Mouse (Mus musculus) cortical plate, adult 2 months (tissue): ENCODE data around the gene Hdx. TPM values are rescaled to one million over a fixed set of nuclear protein-coding genes. Genes with fewer than 3 reads are reported as not detected.

ENCODE experiments used
- H3K27ac ChIP-seq: fragments of 200-500 bp; 2 replicates; pipeline ENCODE4 v1.5.1; 2012; ENCODE audit warnings: low read length, control low read depth, inconsistent platforms; ENCODE audit not compliant: insufficient read depth
- H3K4me1 ChIP-seq: fragments of 200-500 bp; 2 replicates; pipeline ENCODE4 v1.6.1; 2011; ENCODE audit warnings: low read length; ENCODE audit not compliant: control insufficient read depth, insufficient read depth
- H3K4me3 ChIP-seq: fragments of 200-500 bp; 2 replicates; pipeline ENCODE4 v1.5.1; 2011; ENCODE audit warnings: mild to moderate bottlenecking, low read length, control low read depth; ENCODE audit not compliant: insufficient read depth
- CTCF ChIP-seq: fragments of 200-500 bp; IDR thresholded peaks from 2 replicates; pipeline ENCODE4 v1.5.1; 2011; ENCODE audit warnings: mild to moderate bottlenecking, control low read depth, low read length; ENCODE audit not compliant: insufficient read depth; ENCODE audit errors: extremely low read depth
- POLR2A ChIP-seq: fragments of 200-500 bp; IDR thresholded peaks from 2 replicates; pipeline ENCODE4 v1.6.1; 2011; ENCODE audit warnings: mild to moderate bottlenecking, low read length, control low read depth; ENCODE audit not compliant: insufficient read depth; ENCODE audit errors: extremely low read depth
- polyA plus RNA-seq: library from polyadenylated mRNA; depleted of rRNA; stranded (reverse); fragments of >200 nt; gene quantifications from 2 replicates; pipeline ENCODE4 v1.2.3, GENCODE M21; 2012; rRNA removed

Hdx gene
- polyA plus RNA-seq: 5.2 and 5.4 TPM in 2 replicates

DNA sequence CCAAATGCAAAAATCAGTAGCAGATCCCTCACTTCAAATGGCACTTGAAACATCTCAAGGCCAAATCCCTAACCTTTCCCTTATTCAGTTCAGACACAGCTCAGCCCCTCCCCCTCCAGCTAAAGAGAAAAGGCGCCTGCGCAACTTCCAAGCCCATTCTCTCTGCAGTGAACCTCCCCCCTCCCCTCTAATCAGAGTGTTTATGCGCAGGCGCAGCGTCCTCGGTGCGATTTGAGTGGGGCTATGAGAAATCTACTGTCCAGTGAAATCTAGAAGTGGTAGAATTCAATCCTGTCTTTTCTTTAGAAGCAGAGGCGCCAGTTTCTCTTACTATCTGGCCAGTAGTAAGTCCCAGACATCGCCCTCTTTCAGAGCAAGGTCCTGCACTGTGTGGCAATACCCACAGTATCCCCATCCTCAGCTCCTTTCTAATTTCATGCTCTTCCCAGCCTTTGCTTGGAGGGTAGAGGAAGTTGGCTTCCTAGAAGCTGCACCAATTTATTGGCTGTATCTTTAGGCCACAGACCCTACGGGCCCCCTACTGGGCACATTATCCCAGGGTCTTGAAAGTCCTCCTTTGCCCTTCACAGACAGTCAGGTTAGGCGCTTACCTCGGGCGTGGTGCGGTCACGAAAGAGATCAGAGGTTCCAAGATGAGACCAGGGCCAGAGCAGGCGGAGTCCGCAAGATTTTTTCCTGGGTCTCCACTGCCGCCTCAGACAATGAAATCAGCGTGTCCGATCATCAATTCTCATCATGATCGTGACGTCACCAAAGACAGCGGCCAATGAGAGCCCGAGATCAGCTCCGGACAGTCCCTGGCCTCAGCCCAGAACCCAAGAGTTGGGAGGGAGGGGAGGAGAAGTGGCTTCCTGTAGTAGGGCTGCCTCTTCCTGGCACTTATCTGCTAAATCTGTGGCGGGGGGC lies at the start of gene Hdx:
Hdx (minus strand) TSS at position 724 of the 927 bp plus-strand sequence.
- Histone ChIP-seq H3K4me3 (peak within 1 kb of the TSS; percentile 84), H3K27ac (peak within 1 kb of the TSS; percentile 38; the same call in 1 of the 2 replicates), H3K4me1 (no peaks in the 10 kb centered on the region)
- no peak for TF ChIP-seq CTCF
- peak; percentile 43; the same call in 1 of the 2 replicates for TF ChIP-seq POLR2A

DNA sequence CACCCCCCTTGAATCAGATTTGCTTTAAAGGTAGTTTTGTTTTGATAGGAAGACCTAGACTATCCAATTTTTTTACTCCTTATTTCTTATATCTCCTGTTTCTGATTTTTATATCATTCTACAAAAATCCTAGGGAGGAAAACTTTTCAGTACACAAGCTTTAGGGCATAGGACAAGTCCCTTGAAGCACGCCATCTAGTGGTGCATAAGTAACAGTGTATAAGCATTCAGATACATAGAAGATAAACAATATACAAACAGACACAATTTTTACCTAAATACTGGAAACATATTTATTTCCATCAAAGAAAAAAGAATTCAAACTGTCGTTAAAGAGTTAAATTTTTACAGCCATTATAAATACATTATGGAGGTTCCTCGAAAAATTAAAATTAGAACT lies 11.2 kb downstream of the Hdx start:
- Histone ChIP-seq H3K27ac (no peak overlapping the region), H3K4me3 (no peak overlapping the region), H3K4me1 (no peaks in the 10 kb centered on the region)
- no peak for TF ChIP-seq POLR2A
- no peak for TF ChIP-seq CTCF

DNA sequence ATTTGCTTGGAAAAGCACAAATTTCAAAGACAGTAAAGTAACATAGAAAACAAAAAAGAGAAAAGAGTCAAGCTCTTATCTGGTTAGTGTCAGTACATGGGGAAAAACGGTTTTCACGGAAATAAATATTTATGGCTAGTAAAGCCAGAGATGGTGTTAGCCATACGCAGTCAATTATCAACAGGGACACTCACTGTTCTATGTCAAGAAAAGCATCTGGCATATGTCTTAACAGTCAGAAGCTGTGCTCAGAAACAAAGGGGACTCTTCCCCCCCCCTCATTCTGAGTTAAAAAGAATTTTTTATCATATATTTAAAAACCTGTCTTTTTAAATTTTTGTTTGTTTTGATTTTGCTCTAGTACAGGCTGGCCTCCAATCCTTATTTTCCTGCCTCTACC lies 25.2 kb downstream of the Hdx start:
- Histone ChIP-seq H3K27ac (no peak overlapping the region), H3K4me1 (no peaks in the 10 kb centered on the region), H3K4me3 (no peak overlapping the region)
- TF ChIP-seq POLR2A (no peak), CTCF (no peak)

DNA sequence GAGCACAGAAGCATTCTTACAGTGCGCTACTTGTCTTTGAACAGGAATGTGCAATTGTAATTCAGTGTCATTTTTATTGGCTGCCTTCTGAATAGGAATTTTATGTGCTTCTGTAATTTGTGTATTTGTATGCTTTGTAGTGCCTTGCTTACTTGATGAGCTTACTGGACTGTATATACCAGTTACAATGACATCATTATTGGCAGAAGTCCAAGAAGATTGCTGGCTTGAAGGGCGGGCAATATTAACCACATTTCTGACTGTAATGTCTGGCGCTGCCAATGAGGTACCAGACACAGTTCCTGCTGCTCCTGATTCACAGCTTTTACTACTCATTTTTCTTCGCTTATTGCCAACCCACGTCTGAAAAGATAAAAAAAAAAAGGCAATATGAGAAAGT lies 36.5 kb downstream of the Hdx start:
- no peak overlapping the region for H3K27ac ChIP-seq
- no peak for TF ChIP-seq POLR2A
- TF ChIP-seq CTCF: no peak

DNA sequence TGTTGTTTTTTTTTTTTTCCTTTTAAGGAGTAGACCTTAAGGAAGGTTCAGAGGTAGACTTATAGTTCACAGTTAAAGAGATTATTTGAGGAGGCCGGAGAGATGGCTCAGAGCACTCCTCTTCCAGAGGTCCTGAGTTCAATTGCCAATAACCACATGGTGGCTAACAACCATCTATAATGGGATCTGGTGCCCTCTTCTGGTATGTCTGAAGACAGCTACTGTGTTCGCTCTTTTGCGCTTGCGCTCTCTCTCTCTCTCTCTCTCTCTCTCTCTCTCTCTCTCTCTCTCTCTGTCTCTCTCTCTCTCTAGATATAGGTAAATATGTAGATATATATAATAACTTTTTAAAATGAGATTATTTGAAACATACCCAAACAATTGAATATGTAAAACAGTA lies 38.2 kb downstream of the Hdx start:
- H3K4me3 ChIP-seq: no peak overlapping the region
- no peak overlapping the region for H3K27ac ChIP-seq
- no peaks in the 10 kb centered on the region for H3K4me1 ChIP-seq
- TF ChIP-seq CTCF (no peak), POLR2A (no peak)

More for the DNA sequence above, 36.5 kb downstream of the Hdx start:
- Histone ChIP-seq H3K4me3 (no peak overlapping the region), H3K4me1 (no peaks in the 10 kb centered on the region)

DNA sequence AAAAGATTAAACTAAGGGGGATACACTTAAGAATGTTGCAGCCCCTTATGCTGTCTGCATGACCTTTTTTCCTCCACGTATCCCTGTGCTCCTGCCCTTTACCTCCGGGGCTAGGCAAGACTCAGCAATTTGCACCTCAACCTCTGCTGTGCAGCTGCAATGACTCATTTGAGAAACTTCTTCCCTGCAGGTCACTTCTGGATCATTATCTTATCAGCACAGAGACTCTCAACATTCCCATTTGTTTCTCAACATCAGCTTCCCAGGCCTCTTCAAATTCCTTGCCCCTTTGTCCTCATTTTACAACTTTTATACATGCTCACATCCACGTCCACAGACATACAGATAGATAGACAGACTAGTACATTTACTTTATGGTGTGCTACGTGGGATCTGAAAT lies 51.9 kb downstream of the Hdx start:
- H3K27ac ChIP-seq: no peak overlapping the region
- no peak overlapping the region for H3K4me3 ChIP-seq
- TF ChIP-seq POLR2A: no peak
- no peak for TF ChIP-seq CTCF
- no peaks in the 10 kb centered on the region for H3K4me1 ChIP-seq

DNA sequence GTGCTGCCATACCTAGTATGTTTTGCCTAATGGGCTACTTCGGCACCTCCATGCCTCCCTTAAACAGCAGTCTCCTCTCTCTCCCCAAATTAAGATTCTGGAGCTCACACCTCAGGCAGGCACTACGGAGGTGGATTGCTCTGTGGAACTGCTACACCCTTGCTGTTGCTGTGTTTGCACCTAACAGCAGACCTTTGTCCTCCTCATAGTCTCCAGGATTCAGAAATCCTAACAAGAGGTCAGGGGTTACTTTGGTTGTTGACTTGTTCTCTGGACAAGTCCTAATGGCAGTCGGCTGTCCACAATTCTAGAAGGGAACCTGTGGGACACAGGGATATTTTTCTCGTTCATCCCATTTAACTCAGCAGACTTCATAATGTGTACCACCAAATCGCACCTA lies 56.3 kb downstream of the Hdx start:
- TF ChIP-seq POLR2A: no peak
- no peak for TF ChIP-seq CTCF
- H3K4me3 ChIP-seq: no peak overlapping the region

DNA sequence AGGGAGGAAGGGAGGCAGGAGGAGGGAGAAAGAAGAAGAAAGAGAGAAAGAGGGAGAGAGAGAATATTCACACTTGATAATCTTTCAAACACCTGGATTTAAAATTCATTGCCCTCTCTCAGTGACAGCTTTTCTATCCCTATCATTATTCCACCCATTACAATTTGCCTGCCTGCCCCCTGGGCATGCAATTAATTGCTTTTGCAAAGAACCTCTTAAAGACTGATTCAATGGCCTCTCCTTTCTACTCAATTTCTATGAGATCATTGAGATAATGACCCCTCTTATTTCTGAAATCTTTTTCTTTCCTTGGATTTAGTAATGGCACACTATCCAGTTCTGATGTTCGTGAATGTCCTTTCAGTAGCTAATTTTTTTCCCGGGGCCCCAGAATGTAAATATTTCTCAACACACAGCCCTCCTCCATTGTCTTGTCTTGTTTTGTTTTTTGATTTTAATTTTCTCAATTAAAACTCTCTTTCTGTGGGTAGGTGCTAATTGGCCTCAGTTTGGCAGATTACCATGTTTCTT lies 99.2 kb downstream of the Hdx start:
- Histone ChIP-seq H3K4me3 (no peak overlapping the region), H3K27ac (no peak overlapping the region), H3K4me1 (no peaks in the 10 kb centered on the region)
- TF ChIP-seq CTCF (no peak), POLR2A (no peak)

More for the DNA sequence above, 56.3 kb downstream of the Hdx start:
- no peaks in the 10 kb centered on the region for H3K4me1 ChIP-seq
- no peak overlapping the region for H3K27ac ChIP-seq

DNA sequence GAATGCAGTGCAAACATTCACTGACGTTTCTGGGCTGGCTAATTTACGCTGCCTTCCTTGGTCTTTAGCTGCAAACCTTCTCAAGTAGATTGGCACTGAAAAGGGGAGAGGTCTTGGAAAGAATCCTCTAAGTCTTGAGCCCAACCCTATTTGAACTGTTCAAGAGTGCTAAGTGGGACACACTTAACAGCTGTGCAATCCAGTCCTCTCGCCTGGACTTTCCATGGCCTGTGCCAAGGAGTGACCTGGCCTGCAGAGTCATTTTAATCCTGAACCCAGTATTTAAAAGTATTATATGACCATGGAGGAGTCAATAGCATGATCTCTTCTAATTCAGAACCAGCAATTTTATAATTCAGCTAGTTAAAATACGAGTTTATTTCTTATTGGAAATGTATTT lies 109.3 kb downstream of the Hdx start:
- Histone ChIP-seq H3K4me3 (no peak overlapping the region), H3K27ac (no peak overlapping the region), H3K4me1 (no peaks in the 10 kb centered on the region)
- TF ChIP-seq POLR2A (no peak), CTCF (no peak)

DNA sequence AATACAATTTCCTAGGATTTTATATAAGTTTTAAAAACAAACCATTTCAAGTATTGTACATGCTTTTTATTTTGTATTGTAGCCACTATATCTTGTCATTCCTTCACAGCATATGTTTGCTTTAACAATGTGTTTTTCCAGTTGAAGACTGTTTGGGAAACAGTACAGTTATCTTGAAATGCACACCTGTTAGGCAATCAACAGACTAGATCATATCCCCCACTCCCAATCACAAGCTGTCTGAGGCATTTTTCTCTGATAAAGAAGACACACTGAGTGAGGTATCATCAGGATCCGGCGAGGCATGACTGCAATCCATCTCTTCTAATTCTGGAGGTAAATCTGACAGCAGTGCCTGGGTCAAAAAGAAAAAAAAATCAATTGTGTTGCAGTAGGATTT lies 119.8 kb downstream of the Hdx start:
- no peaks in the 10 kb centered on the region for H3K4me1 ChIP-seq
- H3K27ac ChIP-seq: no peak overlapping the region
- H3K4me3 ChIP-seq: no peak overlapping the region
- TF ChIP-seq POLR2A (no peak), CTCF (no peak)
